Mouse (Mus musculus) forebrain, embryonic 16.5 days (tissue): Measurements from ENCODE around the gene Papss2. TPM values are rescaled to one million over a fixed set of nuclear protein-coding genes. Genes with fewer than 3 reads are reported as not detected.

ENCODE experiments used
- ATAC-seq: fragments of 200-750 bp; cut with Nextera tagmentation; 2 replicates; pipeline ENCODE4 v1.8.0; 2017; ENCODE audit warnings: mild to moderate bottlenecking, moderate library complexity
- H3K27ac ChIP-seq: fragments of 300-500 bp; sonication (generic); 2 replicates; pipeline ENCODE4 v1.5.1; 2014; ENCODE audit warnings: low read length, control low read depth
- H3K27me3 ChIP-seq: fragments of 300-500 bp; sonication (generic); replicated peaks from 2 replicates; pipeline ENCODE4 v1.6.1; 2014; ENCODE audit warnings: low read length; ENCODE audit not compliant: control insufficient read depth, insufficient read depth
- H3K36me3 ChIP-seq: fragments of 300-500 bp; sonication (generic); 2 replicates; pipeline ENCODE4 v1.6.1; 2014; ENCODE audit not compliant: control insufficient read depth, insufficient read depth
- H3K4me1 ChIP-seq: fragments of 300-500 bp; sonication (generic); replicated peaks from 2 replicates; pipeline ENCODE4 v1.6.1; 2014; ENCODE audit warnings: low read length; ENCODE audit not compliant: control insufficient read depth, insufficient read depth
- H3K4me2 ChIP-seq: fragments of 300-500 bp; sonication (generic); 2 replicates; pipeline ENCODE4 v1.6.1; 2014; ENCODE audit warnings: mild to moderate bottlenecking, low read length, control low read depth
- H3K4me3 ChIP-seq: fragments of 300-500 bp; sonication (generic); replicated peaks from 2 replicates; pipeline ENCODE4 v1.5.1; 2014; ENCODE audit warnings: mild to moderate bottlenecking, low read length, control low read depth
- H3K9ac ChIP-seq: fragments of 300-500 bp; sonication (generic); replicated peaks from 2 replicates; pipeline ENCODE4 v1.6.1; 2014; ENCODE audit warnings: low read depth, low read length, control low read depth
- H3K9me3 ChIP-seq: fragments of 300-500 bp; sonication (generic); 2 replicates; pipeline ENCODE4 v1.6.1; 2016; ENCODE audit warnings: low read length; ENCODE audit not compliant: control insufficient read depth
- WGBS: fragments of 180-500 bp; shearing (Covaris S2); extraction: QIAGEN DNeasy Blood & Tissue Kit; methylation state at CpG from one replicate; pipeline ENCODE4 v1.1.7; 2014; 5-methylcytosine and 5-hydroxymethylcytosine counted together
- polyA plus RNA-seq: library from polyadenylated mRNA; unstranded; fragments of >200 nt; fragmentation: Nextera tagmentation; extraction: Ambion mirVana; gene quantifications from 2 replicates; pipeline ENCODE4 v1.2.1, GENCODE M21; 2015

Gene Papss2
- polyA plus RNA-seq, 1 experiment from 2014 or later = 0.51 TPM

DNA sequence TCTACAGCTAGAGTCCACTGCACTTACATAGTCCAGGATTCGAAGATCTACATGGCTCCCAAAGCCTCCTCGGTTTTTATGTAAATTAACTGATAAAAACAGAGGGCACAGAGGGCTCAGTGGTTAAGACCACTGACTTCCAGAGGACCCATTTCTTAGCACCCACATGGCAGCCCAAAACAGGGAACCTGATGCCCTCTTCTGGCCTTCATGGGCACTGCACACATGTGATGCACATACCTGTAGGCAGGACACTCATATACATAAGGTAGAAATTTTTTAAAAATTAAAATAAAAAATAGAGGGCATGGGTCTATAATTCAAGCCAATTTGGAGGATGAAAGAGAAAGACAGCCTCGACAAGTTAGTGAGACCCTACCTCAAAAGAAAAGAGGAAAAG, 48.1 kb downstream of the Papss2 start:
- H3K9me3 ChIP-seq = no peaks in the 10 kb centered on the region
- H3K9ac ChIP-seq = no peak overlapping the region
- H3K4me1 ChIP-seq = peaks cover 3% of the 10 kb centered on the region; the same call in 1 of the 2 replicates
- H3K36me3 ChIP-seq = no peaks in the 10 kb centered on the region
- H3K27ac ChIP-seq = no peak overlapping the region
- ATAC-seq = no peak
- no peaks in the 10 kb centered on the region for H3K27me3 ChIP-seq
- WGBS = 94% methylated on average over 3 of the region's 3 CpGs
- no peak overlapping the region for H3K4me2 ChIP-seq
- H3K4me3 ChIP-seq = no peak overlapping the region

DNA sequence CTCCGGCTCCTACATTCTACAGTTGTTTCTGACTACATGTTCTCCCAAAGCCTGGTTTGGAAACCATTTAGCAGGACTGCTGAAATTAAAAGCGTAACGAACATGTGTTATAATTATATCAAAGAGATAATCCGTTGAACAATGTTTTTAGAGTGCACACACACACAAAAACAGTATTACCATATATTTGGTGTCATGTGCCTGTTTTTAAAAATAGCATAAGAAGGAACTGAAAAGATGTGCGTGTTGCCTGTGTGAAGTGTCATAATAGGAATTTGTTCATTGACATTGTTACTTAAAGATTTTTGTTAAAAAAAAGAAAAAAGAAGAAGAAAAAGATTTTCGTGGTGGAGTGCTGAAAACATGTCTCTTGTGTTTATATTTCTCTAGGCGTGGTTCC, 50.3 kb downstream of the Papss2 start:
- WGBS = 87% methylated on average over 7 of the region's 7 CpGs
- Histone ChIP-seq H3K36me3 (no peaks in the 10 kb centered on the region), H3K4me1 (peaks cover 3% of the 10 kb centered on the region; the same call in 1 of the 2 replicates), H3K4me3 (no peak overlapping the region), H3K9ac (no peak overlapping the region), H3K9me3 (no peaks in the 10 kb centered on the region), H3K27ac (no peak overlapping the region), H3K27me3 (no peaks in the 10 kb centered on the region), H3K4me2 (no peak overlapping the region)
- ATAC-seq = no peak

DNA sequence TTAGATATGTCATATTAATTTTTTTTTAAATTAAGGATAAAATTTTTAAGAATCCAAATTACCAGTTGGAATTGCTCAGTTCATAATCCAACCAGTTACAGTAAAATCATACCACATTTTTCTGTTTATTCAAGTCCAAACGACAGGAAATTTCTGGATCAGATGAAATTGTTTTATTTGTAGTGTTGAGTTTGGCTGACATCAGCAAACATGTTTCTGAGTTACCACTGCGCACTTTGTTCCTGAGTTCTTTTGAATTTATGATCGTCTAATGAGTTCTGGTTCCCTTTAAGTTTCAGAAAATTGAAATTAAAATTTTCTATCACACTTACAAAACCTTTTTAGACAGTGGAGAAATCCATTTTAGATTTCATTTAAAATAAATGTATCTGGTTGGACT, 50.8 kb downstream of the Papss2 start:
- 87% methylated on average over 3 of the region's 3 CpGs for WGBS
- no peak overlapping the region for H3K4me3 ChIP-seq
- no peaks in the 10 kb centered on the region for H3K9me3 ChIP-seq
- no peak for ATAC-seq
- peaks cover 3% of the 10 kb centered on the region; the same call in 1 of the 2 replicates for H3K4me1 ChIP-seq
- H3K4me2 ChIP-seq = no peak overlapping the region
- no peaks in the 10 kb centered on the region for H3K27me3 ChIP-seq
- no peaks in the 10 kb centered on the region for H3K36me3 ChIP-seq
- H3K27ac ChIP-seq = no peak overlapping the region
- no peak overlapping the region for H3K9ac ChIP-seq

DNA sequence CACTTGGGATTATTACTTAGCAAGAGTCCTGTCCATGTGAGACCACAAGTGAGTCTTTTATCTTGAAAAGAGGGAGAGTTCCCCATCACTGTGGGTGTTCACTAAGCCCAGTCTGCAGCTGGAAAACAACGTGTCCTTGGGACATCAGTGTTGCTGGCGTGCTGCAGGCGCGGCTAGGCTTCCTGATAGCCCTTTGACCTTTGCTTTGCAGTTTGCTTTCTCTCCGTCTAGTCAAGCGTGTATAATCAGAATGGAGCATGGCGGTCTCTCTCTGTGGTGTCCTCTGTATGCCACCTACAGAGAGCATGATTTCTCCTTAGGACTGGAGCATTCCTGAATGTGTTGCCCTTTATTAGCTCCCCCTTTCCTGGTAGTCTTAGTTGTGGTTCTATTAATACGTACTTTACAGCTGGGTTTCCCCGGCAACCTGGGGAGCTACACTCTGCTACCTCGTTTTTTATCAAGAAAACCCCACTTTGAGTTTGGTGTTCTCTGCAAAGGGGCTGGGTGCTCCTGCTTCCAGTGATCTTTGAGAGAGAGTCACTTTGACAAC, 52.5 kb downstream of the Papss2 start:
- Histone ChIP-seq H3K4me1 (peaks cover 3% of the 10 kb centered on the region; the same call in 1 of the 2 replicates), H3K4me2 (no peak overlapping the region; the same call in 1 of the 2 replicates), H3K9me3 (no peaks in the 10 kb centered on the region), H3K27ac (no peak overlapping the region), H3K9ac (no peak overlapping the region), H3K4me3 (no peak overlapping the region), H3K27me3 (no peaks in the 10 kb centered on the region), H3K36me3 (no peaks in the 10 kb centered on the region)
- ATAC-seq = no peak
- 19% methylated on average over 10 of the region's 10 CpGs for WGBS

DNA sequence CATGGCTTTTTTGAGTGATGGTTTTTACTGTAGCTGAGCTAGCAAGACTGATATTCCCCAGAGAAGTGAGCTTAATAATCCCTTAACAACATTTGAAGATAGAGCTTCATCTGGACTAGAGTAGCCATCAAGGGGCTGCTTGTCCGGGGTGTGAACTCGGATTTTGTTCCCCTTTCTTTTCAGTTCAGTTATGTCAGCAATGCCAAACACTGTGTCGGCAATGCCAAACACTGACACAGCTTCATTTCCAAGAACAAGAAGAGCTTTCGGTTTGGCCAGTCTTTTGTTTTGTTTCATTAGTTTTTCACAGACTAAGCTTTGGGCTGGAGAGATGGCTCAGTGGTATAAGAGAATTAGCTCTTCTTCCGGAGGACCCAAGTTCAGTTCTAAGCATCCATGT, 55.5 kb downstream of the Papss2 start:
- no peaks in the 10 kb centered on the region for H3K27me3 ChIP-seq
- WGBS = 84% methylated on average over 5 of the region's 5 CpGs
- no peaks in the 10 kb centered on the region for H3K9me3 ChIP-seq
- no peak overlapping the region for H3K27ac ChIP-seq
- no peak overlapping the region for H3K4me3 ChIP-seq
- H3K4me2 ChIP-seq = no peak overlapping the region
- ATAC-seq = no peak
- H3K36me3 ChIP-seq = no peaks in the 10 kb centered on the region
- no peak overlapping the region for H3K9ac ChIP-seq
- peaks cover 3% of the 10 kb centered on the region; the same call in 1 of the 2 replicates for H3K4me1 ChIP-seq

DNA sequence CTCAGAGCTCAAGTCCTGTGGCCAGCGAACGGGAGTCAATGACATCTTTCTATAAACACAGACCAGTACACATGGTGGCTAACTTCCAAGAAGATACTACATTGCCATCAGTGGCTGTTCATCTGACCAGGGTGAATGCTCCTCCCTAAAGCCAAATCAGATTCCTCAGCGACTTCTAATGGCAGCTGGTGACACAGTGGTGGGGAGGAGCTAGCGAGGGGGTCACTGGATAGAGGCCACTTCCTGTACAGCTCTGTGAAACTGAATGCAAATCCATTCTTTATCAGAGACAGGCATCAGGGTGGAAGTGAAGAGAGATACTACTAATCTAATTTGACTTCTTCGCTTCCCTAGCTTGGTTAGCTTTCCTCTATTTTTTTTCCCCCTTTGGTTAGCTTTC, 57.5 kb downstream of the Papss2 start:
- ATAC-seq = no peak
- Histone ChIP-seq H3K4me3 (no peak overlapping the region), H3K9ac (no peak overlapping the region), H3K27ac (no peak overlapping the region), H3K27me3 (no peaks in the 10 kb centered on the region), H3K4me1 (peaks cover 1% of the 10 kb centered on the region; the same call in 1 of the 2 replicates), H3K9me3 (no peaks in the 10 kb centered on the region), H3K4me2 (no peak overlapping the region), H3K36me3 (no peaks in the 10 kb centered on the region)
- 86% methylated on average over 5 of the region's 5 CpGs for WGBS

DNA sequence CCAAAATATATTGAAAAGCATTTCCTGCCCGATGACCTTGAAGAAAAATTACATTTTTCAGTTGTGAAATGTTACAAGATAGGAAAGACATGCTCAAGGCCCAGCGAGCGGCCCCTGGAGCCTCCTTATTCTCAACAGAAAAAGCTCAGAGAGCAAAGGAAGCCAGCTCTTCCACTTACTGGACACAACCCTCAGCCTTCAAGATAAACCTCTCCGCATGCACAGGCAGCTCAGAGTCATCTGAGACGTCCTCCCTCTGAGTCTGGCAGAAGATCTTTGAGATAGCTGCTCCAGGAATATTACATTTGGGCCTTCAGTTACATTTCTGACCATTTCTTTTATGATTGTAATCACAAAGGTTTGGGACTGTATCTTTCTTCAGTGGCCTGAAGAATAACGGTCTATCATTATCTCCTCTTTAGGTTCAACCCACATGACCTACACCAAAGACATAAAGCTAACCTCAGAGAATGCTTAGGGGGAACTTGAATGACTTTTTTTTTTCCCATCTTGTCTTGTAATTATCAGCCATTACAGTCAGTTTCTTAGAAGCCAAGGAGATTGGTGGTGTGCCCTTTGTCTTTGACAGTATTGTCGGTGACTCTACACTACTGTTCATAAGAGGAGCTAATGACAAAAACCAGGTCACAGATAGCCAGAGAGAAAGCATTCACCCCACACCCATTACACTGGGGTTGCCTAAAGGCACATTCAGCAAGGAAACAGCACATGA, 58.2 kb downstream of the Papss2 start:
- WGBS = 92% methylated on average over 7 of the region's 7 CpGs

DNA sequence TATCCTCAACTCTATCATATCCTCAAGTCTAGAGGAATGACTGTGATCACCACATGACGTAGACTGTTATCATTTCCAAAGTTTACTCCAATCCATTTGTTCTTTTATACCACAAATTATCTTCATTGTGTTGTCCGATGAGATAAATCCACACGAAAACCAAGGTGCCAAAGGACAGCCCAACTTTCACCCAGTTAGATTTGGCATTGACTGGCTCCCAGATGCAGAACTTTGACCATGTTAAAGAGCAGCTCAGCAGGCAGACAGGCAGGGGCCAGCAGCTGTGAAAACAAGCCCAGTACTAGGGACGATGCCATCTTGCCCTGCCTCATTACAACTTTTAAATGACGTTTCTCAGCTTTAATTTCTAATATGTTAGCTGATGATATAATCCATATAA, 63.8 kb downstream of the Papss2 start:
- no peaks in the 10 kb centered on the region for H3K27me3 ChIP-seq
- no peak overlapping the region for H3K4me3 ChIP-seq
- no peaks in the 10 kb centered on the region for H3K9me3 ChIP-seq
- H3K4me1 ChIP-seq = no peaks in the 10 kb centered on the region
- 89% methylated on average over 5 of the region's 5 CpGs for WGBS
- H3K27ac ChIP-seq = no peak overlapping the region
- no peak overlapping the region for H3K4me2 ChIP-seq
- 0 out of 2 replicates have a peak, but pooled peaks cover 2% of the 10 kb centered on the region for H3K36me3 ChIP-seq
- ATAC-seq = no peak
- no peak overlapping the region for H3K9ac ChIP-seq

More for the DNA sequence above, 58.2 kb downstream of the Papss2 start:
- H3K9ac ChIP-seq = no peak overlapping the region
- H3K4me2 ChIP-seq = no peak overlapping the region
- H3K36me3 ChIP-seq = no peaks in the 10 kb centered on the region
- H3K4me3 ChIP-seq = no peak overlapping the region
- no peaks in the 10 kb centered on the region for H3K4me1 ChIP-seq
- ATAC-seq = no peak
- no peak overlapping the region for H3K27ac ChIP-seq
- H3K9me3 ChIP-seq = no peaks in the 10 kb centered on the region
- H3K27me3 ChIP-seq = no peaks in the 10 kb centered on the region

DNA sequence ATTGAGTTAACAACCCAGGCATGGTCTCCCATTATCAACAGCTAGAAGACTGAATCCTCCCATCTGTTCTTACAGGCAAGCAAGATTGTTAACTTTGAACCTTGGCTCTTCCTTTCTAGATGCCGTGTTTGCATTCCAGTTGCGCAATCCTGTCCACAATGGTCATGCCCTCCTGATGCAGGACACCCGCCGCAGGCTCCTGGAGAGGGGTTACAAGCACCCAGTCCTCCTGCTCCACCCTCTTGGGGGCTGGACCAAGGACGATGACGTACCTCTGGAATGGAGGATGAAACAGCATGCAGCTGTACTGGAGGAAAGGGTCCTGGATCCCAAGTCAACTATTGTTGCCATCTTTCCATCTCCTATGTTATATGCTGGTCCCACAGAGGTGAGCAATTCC, 67.3 kb downstream of the Papss2 start:
- no peak for ATAC-seq
- Histone ChIP-seq H3K4me3 (no peak overlapping the region), H3K4me1 (no peaks in the 10 kb centered on the region), H3K9me3 (no peaks in the 10 kb centered on the region), H3K27me3 (no peaks in the 10 kb centered on the region), H3K36me3 (0 out of 2 replicates have a peak, but pooled peaks cover 2% of the 10 kb centered on the region), H3K9ac (no peak overlapping the region), H3K27ac (no peak overlapping the region), H3K4me2 (no peak overlapping the region)
- WGBS = 95% methylated on average over 6 of the region's 6 CpGs
